14 mouse cellular contexts compared by ENCODE assay signal in the genomic region with DNA sequence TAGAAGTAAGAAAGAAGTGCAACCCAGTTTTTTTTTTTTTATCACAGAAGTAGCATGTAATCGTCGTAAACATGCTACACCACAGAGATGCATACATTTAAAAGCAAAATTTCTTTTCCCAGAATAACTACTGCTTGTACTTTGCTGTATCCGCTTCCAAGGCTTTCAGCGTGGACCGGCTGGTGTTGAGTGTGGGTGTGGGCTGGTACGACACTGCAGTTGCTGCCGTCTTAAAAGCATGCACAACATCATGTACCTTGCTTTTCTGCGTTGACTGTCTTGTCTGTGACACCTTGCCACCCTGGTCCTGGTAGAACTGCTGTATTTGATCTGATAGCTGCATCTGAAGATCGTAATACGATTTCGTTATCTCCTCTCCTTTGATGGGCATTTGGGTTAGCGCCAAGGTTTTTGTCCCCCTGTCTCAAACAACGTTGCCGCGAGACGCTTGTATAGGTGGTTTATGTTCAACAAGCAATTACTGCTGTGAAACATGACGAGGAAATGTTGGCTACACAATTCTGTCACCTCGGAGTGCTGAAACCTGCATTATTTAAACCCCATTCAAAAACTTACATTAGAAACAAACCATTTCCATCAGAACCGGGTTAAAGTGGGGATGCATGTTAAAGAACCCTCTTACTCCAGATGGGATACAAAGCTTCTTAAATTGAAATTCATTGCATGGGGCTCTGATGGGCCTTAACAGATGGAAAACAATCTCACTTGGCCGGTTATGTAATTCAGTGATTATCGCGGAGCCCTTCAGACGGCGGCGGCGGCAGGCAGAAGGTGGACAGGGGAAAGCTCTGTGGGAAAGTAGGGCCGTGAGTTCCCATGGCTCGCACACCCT. TPM values are rescaled to one million over a fixed set of nuclear protein-coding genes. Genes with fewer than 3 reads are reported as not detected.
DNase-seq lines count a peak whose midpoint lies in the region; ATAC-seq and TF ChIP-seq lines count a peak whose summit lies in the region.
"Had no signal": no experiment of that assay in that cellular context is flagged by ENCODE, and none has a peak within 500 bp of the region (broad histone marks: within the 10 kb centered on the region; RNA-seq: fewer than 3 reads in every experiment).

No protein-coding gene starts in this region.

- H3K9me3 ChIP-seq in heart, embryonic 11.5 days (replicated peaks; ENCODE audit: control insufficient read depth, low read length) = no peaks in the 10 kb centered on the region
- peaks cover under 1% of the 10 kb centered on the region; the same call in 1 of the 2 replicates for H3K9me3 ChIP-seq in megakaryocyte, embryonic 14.5 days
- H3K9me3 ChIP-seq: G1E; intestine, embryonic 15.5 days; neural tube, embryonic 13.5 days had no signal

- intact Hi-C loops in heart, postnatal 10 days (cut with DNase I) = loop anchor here (10.0 kb wide), 1 partner anchor 1383 kb away; no protein-coding TSS in a partner anchor

- 0 out of 2 replicates have a peak overlapping the region, but pooled peaks have one; percentile 8 for H3K4me3 ChIP-seq in heart, embryonic 11.5 days (ENCODE audit: low read depth, low read length)
- peak overlapping the region; percentile 75 for H3K4me3 ChIP-seq in megakaryocyte, embryonic 14.5 days (replicated peaks)
- H3K4me3 ChIP-seq in cortical plate, adult 2 months (ENCODE audit: insufficient read depth, low read length) = 0 out of 2 replicates have a peak overlapping the region, but pooled peaks have one; percentile 9
- H3K4me3 ChIP-seq in thymus, adult 2 months (ENCODE audit: control insufficient read depth, insufficient read depth, low read length) = no peak overlapping the region
- H3K4me3 ChIP-seq: intestine, embryonic 15.5 days; neural tube, embryonic 13.5 days had no signal

- no peaks in the 10 kb centered on the region for H3K27me3 ChIP-seq in heart, embryonic 11.5 days (ENCODE audit: control insufficient read depth, insufficient read depth, low read length)
- H3K27me3 ChIP-seq in megakaryocyte, embryonic 14.5 days (replicated peaks) = peaks cover 20% of the 10 kb centered on the region
- no peaks in the 10 kb centered on the region for H3K27me3 ChIP-seq in thymus, adult 2 months (ENCODE audit: control insufficient read depth, insufficient read depth, low read length)
- H3K27me3 ChIP-seq: intestine, embryonic 15.5 days; neural tube, embryonic 13.5 days had no signal

- H3K4me2 ChIP-seq in heart, embryonic 11.5 days = peak overlapping the region; percentile 41; the same call in 1 of the 2 replicates
- H3K4me2 ChIP-seq: intestine, embryonic 15.5 days; neural tube, embryonic 13.5 days had no signal

- peaks cover 2% of the 10 kb centered on the region; the same call in 1 of the 2 replicates for H3K4me1 ChIP-seq in heart, embryonic 11.5 days (ENCODE audit: control insufficient read depth, insufficient read depth, low read length)
- H3K4me1 ChIP-seq in megakaryocyte, embryonic 14.5 days = peaks cover 7% of the 10 kb centered on the region; the same call in 1 of the 2 replicates
- peaks cover 8% of the 10 kb centered on the region for H3K4me1 ChIP-seq in cortical plate, adult 2 months (ENCODE audit: control insufficient read depth, insufficient read depth, low read length)
- H3K4me1 ChIP-seq in thymus, adult 2 months (replicated peaks; ENCODE audit: control insufficient read depth, insufficient read depth, low read length) = no peaks in the 10 kb centered on the region
- H3K4me1 ChIP-seq: intestine, embryonic 15.5 days had no signal

- no peak for TF ChIP-seq CTCF in cortical plate, adult 2 months (IDR thresholded peaks at IDR 0.05; ENCODE audit: extremely low read depth, insufficient read depth, low read length)
- no peak for TF ChIP-seq CTCF in thymus, adult 2 months (IDR thresholded peaks at IDR 0.05; ENCODE audit: borderline replicate concordance, control insufficient read depth, extremely low read depth, insufficient read depth, low read length, poor library complexity)

- H3K27ac ChIP-seq in heart, embryonic 11.5 days (ENCODE audit: low read depth, low read length) = no peak overlapping the region
- H3K27ac ChIP-seq in cortical plate, adult 2 months (ENCODE audit: insufficient read depth, low read length) = no peak overlapping the region
- no peak overlapping the region for H3K27ac ChIP-seq in thymus, adult 2 months (ENCODE audit: control insufficient read depth, insufficient read depth, low read length)
- H3K27ac ChIP-seq: intestine, embryonic 15.5 days; neural tube, embryonic 13.5 days had no signal

- no peak for DNase-seq in heart, postnatal 10 days
- peak; percentile 13 for DNase-seq in lung, postnatal 14 days
- DNase-seq in thymus, adult 2 months = no peak
- DNase-seq: embryo, embryonic 11 days; layer of hippocampus, adult 9-11 months; thymus, postnatal 36 days had no signal

- H3K36me3 ChIP-seq in heart, embryonic 11.5 days (ENCODE audit: control insufficient read depth, insufficient read depth, low read length) = no peaks in the 10 kb centered on the region
- no peaks in the 10 kb centered on the region for H3K36me3 ChIP-seq in megakaryocyte, embryonic 14.5 days (replicated peaks; ENCODE audit: low read length)
- no peaks in the 10 kb centered on the region for H3K36me3 ChIP-seq in thymus, adult 2 months (ENCODE audit: control insufficient read depth, insufficient read depth, low read length)
- H3K36me3 ChIP-seq: G1E; intestine, embryonic 15.5 days; neural tube, embryonic 13.5 days had no signal

- no peak for ATAC-seq in heart, embryonic 11.5 days (replicated peaks; ENCODE audit: insufficient number of reproducible peaks, low FRiP score, low TSS enrichment)
- ATAC-seq in megakaryocyte, adult 5-6 weeks (ENCODE audit: poor library complexity, severe bottlenecking) = no peak
- ATAC-seq: intestine, embryonic 15.5 days had no signal

- TF ChIP-seq POLR2A in cortical plate, adult 2 months (IDR thresholded peaks at IDR 0.05; ENCODE audit: extremely low read depth, insufficient read depth, low read length) = no peak
- TF ChIP-seq POLR2A in thymus, adult 2 months (IDR thresholded peaks at IDR 0.05; ENCODE audit: control insufficient read depth, extremely low read depth, insufficient read depth, low read length, poor library complexity) = no peak

- no peak overlapping the region for H3K9ac ChIP-seq in heart, embryonic 11.5 days (ENCODE audit: low read depth, low read length)
- H3K9ac ChIP-seq: intestine, embryonic 15.5 days; neural tube, embryonic 13.5 days had no signal

- WGBS in heart, embryonic 11.5 days (ENCODE audit: insufficient replicate concordance) = 65% methylated on average over 28 of the region's 28 CpGs
- WGBS in thymus, adult 2 months = 84% methylated on average over 28 of the region's 28 CpGs

RNA-seq across cellular contexts. Expression of gene Rnf182, which starts 23.5 kb away (rescaled TPM):
- 0.55 and 4.3 TPM in 2 replicates for polyA plus RNA-seq in heart, embryonic 11.5 days (2014; fragmentation: Nextera tagmentation; extraction: Ambion mirVana)
- under 1 TPM; 0.17 to 0.22 TPM for total RNA-seq in heart, postnatal 10 days (2021)
- not detected in 2 replicates for polyA plus RNA-seq in megakaryocyte, embryonic 14.5 days (2012; ENCODE audit: insufficient read depth, low replicate concordance)
- total RNA-seq in megakaryocyte, adult 5-6 weeks (2015) = not detected in 2 replicates
- not detected in 2 replicates for total RNA-seq in megakaryocyte, adult 5-6 weeks (2017)
- polyA plus RNA-seq in cortical plate, adult 2 months (2012; rRNA removed) = 7.3 and 9.1 TPM in 2 replicates
- polyA plus RNA-seq in thymus, adult 2 months (2012; rRNA removed) = 0.13 and 0.18 TPM in 2 replicates
- total RNA-seq: megakaryocyte-erythroid progenitor cell, adult 5-6 weeks had no signal
- polyA plus RNA-seq: G1E had no signal

RNA-seq across cellular contexts. Expression of gene Mcur1, which starts 32.1 kb away (rescaled TPM):
- 14.5 and 19.0 TPM in 2 replicates for polyA plus RNA-seq in heart, embryonic 11.5 days (2014; fragmentation: Nextera tagmentation; extraction: Ambion mirVana)
- total RNA-seq in heart, postnatal 10 days (2021) = 10 to 100 TPM; 43.3 to 47.3 TPM
- 7.8 and 17.5 TPM in 2 replicates for polyA plus RNA-seq in megakaryocyte, embryonic 14.5 days (2012; ENCODE audit: insufficient read depth, low replicate concordance)
- 28.5 and 35.3 TPM in 2 replicates for total RNA-seq in megakaryocyte, adult 5-6 weeks (2015)
- total RNA-seq in megakaryocyte, adult 5-6 weeks (2017) = 21.3 and 25.6 TPM in 2 replicates
- 24.5 and 26.1 TPM in 2 replicates for polyA plus RNA-seq in cortical plate, adult 2 months (2012; rRNA removed)
- 18.0 and 28.2 TPM in 2 replicates for polyA plus RNA-seq in thymus, adult 2 months (2012; rRNA removed)
